Mouse (Mus musculus) G1E (cell line): ENCODE measurements around the gene Rrp1b.

ENCODE experiments used
- CTCF ChIP-seq: IDR thresholded peaks from 2 replicates; pipeline ENCODE4 v1.5.1; 2012; ENCODE audit warnings: low read depth, low read length, inconsistent platforms, mixed read lengths
- GATA1 ChIP-seq: IDR thresholded peaks from 2 replicates; pipeline ENCODE4 v1.6.1; 2012; ENCODE audit warnings: borderline replicate concordance, low read length, inconsistent platforms, mixed read lengths
- GATA2 ChIP-seq: IDR thresholded peaks from 2 replicates; pipeline ENCODE4 v1.6.1; 2012; ENCODE audit warnings: low read depth, low read length, inconsistent platforms, borderline replicate concordance
- POLR2AphosphoS5 ChIP-seq: IDR thresholded peaks from 2 replicates; pipeline ENCODE4 v1.6.1; 2012; ENCODE audit warnings: low read depth, low read length, inconsistent platforms; ENCODE audit not compliant: insufficient replicate concordance
- TAL1 ChIP-seq: conservative IDR thresholded peaks from 2 replicates; pipeline ENCODE4 v1.6.1; 2012; ENCODE audit warnings: low read depth, low read length, inconsistent platforms, mixed read lengths

- no peak for TF ChIP-seq CTCF
- no peak for TF ChIP-seq TAL1
- TF ChIP-seq GATA1: no peak
- no peak for TF ChIP-seq POLR2AphosphoS5
- no peak for TF ChIP-seq GATA2
Measured at GRCm38 (mm10) chr17:32048351-32048750, 12.5 kb downstream of the Rrp1b start.
